Mouse (Mus musculus) forebrain, embryonic 16.5 days (tissue): ENCODE results near the gene Gm498. TPM values are rescaled to one million over a fixed set of nuclear protein-coding genes. Genes with fewer than 3 reads are reported as not detected.

Experiments
- ATAC-seq: fragments of 200-750 bp; cut with Nextera tagmentation; 2 replicates; pipeline ENCODE4 v1.8.0; 2017; ENCODE audit warnings: mild to moderate bottlenecking, moderate library complexity
- H3K27ac ChIP-seq: fragments of 300-500 bp; sonication (generic); 2 replicates; pipeline ENCODE4 v1.5.1; 2014; ENCODE audit warnings: low read length, control low read depth
- H3K27me3 ChIP-seq: fragments of 300-500 bp; sonication (generic); replicated peaks from 2 replicates; pipeline ENCODE4 v1.6.1; 2014; ENCODE audit warnings: low read length; ENCODE audit not compliant: control insufficient read depth, insufficient read depth
- H3K36me3 ChIP-seq: fragments of 300-500 bp; sonication (generic); 2 replicates; pipeline ENCODE4 v1.6.1; 2014; ENCODE audit not compliant: control insufficient read depth, insufficient read depth
- H3K4me1 ChIP-seq: fragments of 300-500 bp; sonication (generic); replicated peaks from 2 replicates; pipeline ENCODE4 v1.6.1; 2014; ENCODE audit warnings: low read length; ENCODE audit not compliant: control insufficient read depth, insufficient read depth
- H3K4me2 ChIP-seq: fragments of 300-500 bp; sonication (generic); 2 replicates; pipeline ENCODE4 v1.6.1; 2014; ENCODE audit warnings: mild to moderate bottlenecking, low read length, control low read depth
- H3K4me3 ChIP-seq: fragments of 300-500 bp; sonication (generic); replicated peaks from 2 replicates; pipeline ENCODE4 v1.5.1; 2014; ENCODE audit warnings: mild to moderate bottlenecking, low read length, control low read depth
- H3K9ac ChIP-seq: fragments of 300-500 bp; sonication (generic); replicated peaks from 2 replicates; pipeline ENCODE4 v1.6.1; 2014; ENCODE audit warnings: low read depth, low read length, control low read depth
- H3K9me3 ChIP-seq: fragments of 300-500 bp; sonication (generic); 2 replicates; pipeline ENCODE4 v1.6.1; 2016; ENCODE audit warnings: low read length; ENCODE audit not compliant: control insufficient read depth
- WGBS: fragments of 180-500 bp; shearing (Covaris S2); extraction: QIAGEN DNeasy Blood & Tissue Kit; methylation state at CpG from one replicate; pipeline ENCODE4 v1.1.7; 2014; 5-methylcytosine and 5-hydroxymethylcytosine counted together
- microRNA-seq: library from miRNA; unstranded; fragments of <30 nt; microRNA quantifications from one replicate; pipeline ENCODE4, GENCODE M21; 2017
- polyA plus RNA-seq: library from polyadenylated mRNA; unstranded; fragments of >200 nt; fragmentation: Nextera tagmentation; extraction: Ambion mirVana; gene quantifications from 2 replicates; pipeline ENCODE4 v1.2.1, GENCODE M21; 2015

The Gm498 gene
- polyA plus RNA-seq, 1 experiment from 2014 or later: not detected

GRCm38 (mm10) chr7:143938647-143939046 lies 72.0 kb downstream of the Gm498 start:
- no peak overlapping the region for H3K4me2 ChIP-seq
- no peaks in the 10 kb centered on the region for H3K36me3 ChIP-seq
- no peak overlapping the region for H3K4me3 ChIP-seq
- no peak for ATAC-seq
- no peak overlapping the region for H3K27ac ChIP-seq
- H3K9ac ChIP-seq: no peak overlapping the region
- H3K9me3 ChIP-seq: no peaks in the 10 kb centered on the region
- H3K27me3 ChIP-seq: no peaks in the 10 kb centered on the region
- H3K4me1 ChIP-seq: peaks cover 9% of the 10 kb centered on the region; the same call in 1 of the 2 replicates
- 24% methylated on average over 4 of the region's 4 CpGs for WGBS

DNA sequence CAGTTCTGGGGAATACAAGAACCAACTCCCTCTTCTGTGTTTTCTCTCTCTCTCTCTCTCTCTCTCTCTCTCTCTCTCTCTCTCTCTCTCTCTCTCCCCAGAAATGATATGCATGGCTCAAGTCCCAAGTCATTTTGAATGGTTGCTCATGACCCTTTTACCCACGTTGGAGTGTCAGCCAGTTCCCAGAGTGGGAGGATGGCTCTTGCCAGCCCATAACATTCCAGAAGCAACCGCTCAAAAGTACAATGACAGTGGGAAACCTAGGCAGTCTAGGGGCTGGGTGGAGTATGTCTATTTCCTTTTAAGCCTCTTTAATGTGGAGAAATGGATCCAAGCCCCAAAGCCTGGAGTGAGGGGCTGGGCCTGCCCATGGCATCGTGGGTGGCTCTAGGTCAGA lies 72.8 kb downstream of the Gm498 start:
- ATAC-seq: no peak
- no peaks in the 10 kb centered on the region for H3K36me3 ChIP-seq
- WGBS: 53% methylated on average over 3 of the region's 3 CpGs
- H3K4me1 ChIP-seq: peaks cover 11% of the 10 kb centered on the region
- H3K27ac ChIP-seq: no peak overlapping the region
- H3K4me3 ChIP-seq: no peak overlapping the region
- H3K9me3 ChIP-seq: no peaks in the 10 kb centered on the region
- H3K27me3 ChIP-seq: no peaks in the 10 kb centered on the region
- no peak overlapping the region for H3K4me2 ChIP-seq
- no peak overlapping the region for H3K9ac ChIP-seq

DNA sequence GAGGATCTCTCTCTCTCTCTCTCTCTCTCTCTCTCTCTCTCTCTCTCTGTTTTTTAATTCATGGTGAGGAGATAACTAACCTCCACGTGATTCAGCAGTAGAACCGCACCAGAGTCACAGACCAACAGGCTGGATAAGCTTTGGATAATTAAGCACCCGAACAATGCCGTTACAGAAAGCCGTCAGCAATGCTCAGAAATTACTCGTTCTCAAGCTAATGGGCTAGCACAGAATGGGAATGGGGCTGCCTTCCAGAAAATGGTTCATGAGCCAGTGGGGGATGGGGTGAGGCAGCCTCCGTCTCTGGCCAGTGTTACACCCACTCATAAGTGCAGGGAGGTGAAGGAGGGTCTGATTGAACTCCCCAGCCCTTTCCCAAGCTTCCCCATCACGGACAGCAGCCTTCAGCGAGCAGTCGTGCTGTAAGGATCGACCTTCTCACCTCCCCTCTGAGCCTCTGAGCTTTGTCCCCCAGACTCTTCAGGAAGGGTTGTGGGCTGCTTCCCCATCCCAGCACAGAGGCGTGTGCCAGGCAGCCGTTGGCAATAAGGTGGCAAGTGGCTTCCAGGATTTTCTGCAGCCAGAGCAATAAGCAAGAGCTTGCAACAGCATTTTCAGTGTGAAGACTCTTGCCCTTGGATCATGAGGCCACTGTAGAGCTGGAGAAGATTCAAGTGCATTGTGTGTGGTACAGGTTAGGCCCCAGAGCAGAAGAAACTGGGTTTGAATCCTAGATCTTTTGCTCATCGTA lies 76.5 kb downstream of the Gm498 start:
- no peak overlapping the region; the same call in 1 of the 2 replicates for H3K27ac ChIP-seq
- no peak overlapping the region for H3K4me3 ChIP-seq
- ATAC-seq: peak; percentile 54
- no peak overlapping the region for H3K9ac ChIP-seq
- H3K36me3 ChIP-seq: no peaks in the 10 kb centered on the region
- no peaks in the 10 kb centered on the region for H3K27me3 ChIP-seq
- WGBS: 30% methylated on average over 14 of the region's 14 CpGs
- no peak overlapping the region for H3K4me2 ChIP-seq
- no peaks in the 10 kb centered on the region for H3K9me3 ChIP-seq
- peaks cover 11% of the 10 kb centered on the region for H3K4me1 ChIP-seq

DNA sequence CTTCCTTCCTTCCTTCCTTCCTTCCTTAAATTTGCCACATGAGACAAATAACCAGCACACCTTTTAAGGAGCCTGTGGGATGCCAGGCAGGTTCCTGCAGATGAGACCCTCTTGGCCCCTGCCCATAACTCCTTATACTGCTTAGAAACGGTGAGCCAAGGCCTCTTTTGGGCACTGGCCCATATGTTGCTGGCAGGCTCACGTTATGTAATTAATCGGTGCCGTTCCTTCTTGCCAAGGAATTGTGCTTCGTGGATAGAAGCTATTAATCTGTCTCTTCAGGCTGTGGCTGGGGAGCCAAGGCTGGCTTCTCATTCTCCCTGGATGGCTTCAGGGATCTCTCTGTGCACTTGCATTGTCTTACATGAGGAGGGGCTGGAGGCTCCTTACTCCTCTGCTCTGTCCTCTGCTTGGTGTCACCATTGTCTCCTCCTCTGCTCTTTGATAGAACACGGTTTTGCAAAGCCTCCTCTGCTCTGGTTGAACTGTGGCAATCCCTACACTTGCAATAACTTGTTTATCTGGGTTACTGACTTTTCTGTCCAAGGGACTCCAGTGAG lies 77.9 kb downstream of the Gm498 start:
- peak; percentile 40; the same call in 1 of the 2 replicates for ATAC-seq
- 27% methylated on average over 6 of the region's 6 CpGs for WGBS

More for the DNA sequence above, 77.9 kb downstream of the Gm498 start:
- Histone ChIP-seq H3K4me3 (no peak overlapping the region), H3K27me3 (no peaks in the 10 kb centered on the region), H3K4me1 (peaks cover 8% of the 10 kb centered on the region), H3K9ac (no peak overlapping the region), H3K4me2 (no peak overlapping the region), H3K27ac (no peak overlapping the region; the same call in 1 of the 2 replicates), H3K36me3 (no peaks in the 10 kb centered on the region), H3K9me3 (no peaks in the 10 kb centered on the region)

Small RNAs within 50 kb of the gene (microRNA-seq; reads per million reads assigned to microRNA genes)
- gene Mir6404: not detected

Other genes with a start within 250 kb of the Gm498 start
- 0.15 TPM in 1 of 2 replicates, not detected in the other for gene Tnfrsf26, start 238.1 kb upstream of the Gm498 start, polyA plus RNA-seq
- 3.9 and 4.0 TPM in 2 replicates for gene Tnfrsf22, start 217.2 kb upstream of the Gm498 start, polyA plus RNA-seq
- gene Tnfrsf23, start 181.0 kb upstream of the Gm498 start, polyA plus RNA-seq: 0.61 and 0.76 TPM in 2 replicates
- gene Osbpl5, start 109.9 kb upstream of the Gm498 start, polyA plus RNA-seq: 34.0 and 35.8 TPM in 2 replicates
- gene Mrgprg, start 99.8 kb upstream of the Gm498 start, polyA plus RNA-seq: not detected in 2 replicates
- 4.0 and 5.8 TPM in 2 replicates for gene Mrgpre, start 82.3 kb upstream of the Gm498 start, polyA plus RNA-seq
- 5.7 and 6.1 TPM in 2 replicates for gene Nadsyn1, start 44.0 kb upstream of the Gm498 start, polyA plus RNA-seq
- 51.8 and 61.8 TPM in 2 replicates for gene Dhcr7, start 43.7 kb upstream of the Gm498 start, polyA plus RNA-seq
- gene Shank2, start 135.1 kb downstream of the Gm498 start, polyA plus RNA-seq: 7.1 and 9.7 TPM in 2 replicates